Mouse (Mus musculus) forebrain, embryonic 12.5 days (tissue): ENCODE measurements at regions not wholly inside any gene's neighbourhood (a gene's known extent, or its start where the extent isn't known, plus 50 kb on each side); places are given as distances from the start of the nearest gene placed in this dataset.

ENCODE experiments used
- ATAC-seq: fragments of 200-750 bp; cut with Nextera tagmentation; 2 replicates; pipeline ENCODE4 v1.8.0; 2017; ENCODE audit warnings: moderate TSS enrichment; ENCODE audit not compliant: low FRiP score
- H3K27ac ChIP-seq: fragments of 300-500 bp; sonication (generic); 2 replicates; pipeline ENCODE4 v1.5.1; 2016; ENCODE audit warnings: mild to moderate bottlenecking
- H3K27me3 ChIP-seq: fragments of 300-500 bp; sonication (generic); 2 replicates; pipeline ENCODE4 v1.6.1; 2016; ENCODE audit warnings: mild to moderate bottlenecking
- H3K36me3 ChIP-seq: fragments of 300-500 bp; sonication (generic); replicated peaks from 2 replicates; pipeline ENCODE4 v1.6.1; 2016; ENCODE audit warnings: mild to moderate bottlenecking
- H3K4me1 ChIP-seq: fragments of 300-500 bp; sonication (generic); 2 replicates; pipeline ENCODE4 v1.6.1; 2016
- H3K4me2 ChIP-seq: fragments of 300-500 bp; sonication (generic); 2 replicates; pipeline ENCODE4 v1.6.1; 2016; ENCODE audit warnings: mild to moderate bottlenecking, moderate library complexity
- H3K4me3 ChIP-seq: fragments of 300-500 bp; sonication (generic); replicated peaks from 2 replicates; pipeline ENCODE4 v1.5.1; 2016; ENCODE audit warnings: mild to moderate bottlenecking
- H3K9ac ChIP-seq: fragments of 300-500 bp; sonication (generic); 2 replicates; pipeline ENCODE4 v1.6.1; 2016; ENCODE audit warnings: mild to moderate bottlenecking
- H3K9me3 ChIP-seq: fragments of 300-500 bp; sonication (generic); 2 replicates; pipeline ENCODE4 v1.6.1; 2016
- WGBS: fragments of 180-500 bp; shearing (Covaris S2); methylation state at CpG from one replicate; pipeline ENCODE4 v1.1.7; 2016; 5-methylcytosine and 5-hydroxymethylcytosine counted together

DNA sequence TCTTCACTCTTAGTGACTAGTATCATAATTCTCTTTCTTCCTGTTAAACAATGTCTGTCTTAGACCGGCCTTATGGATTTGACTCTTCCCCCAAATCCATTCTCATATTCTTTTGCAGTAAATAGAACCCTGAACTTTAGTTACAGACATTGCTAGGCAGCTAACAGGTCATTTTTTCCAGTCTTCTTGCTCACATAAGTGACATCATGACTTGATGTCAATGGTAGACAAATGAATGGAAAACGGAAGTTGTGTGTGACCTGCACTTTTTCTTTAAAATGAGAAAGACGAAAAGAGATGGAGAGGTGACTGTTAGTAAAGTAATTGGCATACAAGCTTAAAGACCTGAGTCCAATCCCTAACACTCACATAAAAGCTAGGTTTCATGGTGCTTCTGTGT, 118.2 kb upstream of the Atp2b1 start:
- Histone ChIP-seq H3K4me3 (no peak overlapping the region), H3K27me3 (no peaks in the 10 kb centered on the region), H3K4me2 (no peak overlapping the region), H3K27ac (no peak overlapping the region), H3K36me3 (no peaks in the 10 kb centered on the region), H3K4me1 (peaks cover 3% of the 10 kb centered on the region; the same call in 1 of the 2 replicates), H3K9me3 (no peaks in the 10 kb centered on the region), H3K9ac (no peak overlapping the region)
- 95% methylated on average over 3 of the region's 3 CpGs for WGBS
- no peak for ATAC-seq

DNA sequence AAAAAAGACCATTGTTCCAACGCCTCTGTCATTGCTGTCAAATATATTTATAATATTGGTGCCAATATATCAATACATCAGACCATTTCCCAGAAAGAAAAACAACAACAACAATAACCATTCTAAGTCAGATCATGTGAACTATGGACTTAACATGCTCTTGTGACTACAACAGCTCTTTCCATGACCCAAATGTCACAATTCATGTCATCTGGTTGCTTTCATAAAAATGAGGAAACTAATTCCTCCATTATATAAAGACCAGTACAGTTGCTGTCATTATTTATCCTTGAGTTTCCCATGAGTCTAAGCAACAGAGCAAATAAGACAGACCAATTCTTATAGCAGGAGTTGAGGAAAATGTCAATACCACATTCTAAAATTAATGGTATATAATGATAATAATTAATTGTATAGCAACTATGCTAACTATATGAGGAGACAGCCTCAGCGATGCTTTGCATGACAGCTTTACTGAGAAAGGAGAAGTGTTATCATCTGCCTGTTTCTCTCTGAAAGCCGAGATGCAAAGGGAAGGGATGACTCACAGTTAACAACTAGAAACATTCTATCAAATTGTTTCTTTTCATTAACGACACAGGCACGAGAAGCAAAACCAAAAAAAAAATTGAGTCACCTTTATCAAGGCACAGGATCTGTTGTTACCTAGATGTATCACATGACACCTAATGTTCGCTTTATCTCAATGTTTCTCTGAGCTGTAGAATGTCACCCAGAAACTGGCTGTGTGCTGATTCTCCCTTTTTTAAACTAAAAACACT, 115.4 kb upstream of the Atp2b1 start:
- ATAC-seq: no peak
- 91% methylated on average over 6 of the region's 6 CpGs for WGBS
- H3K27me3 ChIP-seq: no peaks in the 10 kb centered on the region
- H3K27ac ChIP-seq: no peak overlapping the region
- H3K9ac ChIP-seq: no peak overlapping the region
- H3K4me2 ChIP-seq: no peak overlapping the region
- no peaks in the 10 kb centered on the region for H3K9me3 ChIP-seq
- no peak overlapping the region for H3K4me3 ChIP-seq
- no peaks in the 10 kb centered on the region for H3K36me3 ChIP-seq
- H3K4me1 ChIP-seq: peaks cover 7% of the 10 kb centered on the region; the same call in 1 of the 2 replicates

DNA sequence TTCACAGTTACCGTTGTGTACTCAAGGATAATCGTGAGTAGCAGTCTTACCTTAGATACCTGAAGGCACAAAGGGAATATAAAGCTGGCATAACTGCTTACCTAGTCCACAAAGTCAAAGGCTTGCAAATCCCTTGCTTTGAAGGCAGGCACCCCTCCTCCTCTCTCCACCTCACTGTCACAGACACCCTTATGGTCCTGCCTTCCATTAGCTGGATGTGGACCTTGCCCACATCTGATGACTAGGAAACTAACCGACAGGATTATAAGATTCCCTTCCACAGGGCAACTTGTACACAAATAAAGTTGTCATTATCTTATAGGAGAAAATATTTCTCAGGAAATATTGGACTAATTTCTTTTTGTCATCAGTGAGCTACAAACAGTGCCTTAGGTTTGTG, 114.4 kb upstream of the Atp2b1 start:
- no peaks in the 10 kb centered on the region for H3K27me3 ChIP-seq
- H3K4me2 ChIP-seq: no peak overlapping the region
- peaks cover 7% of the 10 kb centered on the region; the same call in 1 of the 2 replicates for H3K4me1 ChIP-seq
- WGBS: 84% methylated on average over 3 of the region's 3 CpGs
- no peak for ATAC-seq
- H3K27ac ChIP-seq: no peak overlapping the region
- no peak overlapping the region for H3K4me3 ChIP-seq
- H3K9me3 ChIP-seq: no peaks in the 10 kb centered on the region
- H3K9ac ChIP-seq: no peak overlapping the region
- H3K36me3 ChIP-seq: no peaks in the 10 kb centered on the region

DNA sequence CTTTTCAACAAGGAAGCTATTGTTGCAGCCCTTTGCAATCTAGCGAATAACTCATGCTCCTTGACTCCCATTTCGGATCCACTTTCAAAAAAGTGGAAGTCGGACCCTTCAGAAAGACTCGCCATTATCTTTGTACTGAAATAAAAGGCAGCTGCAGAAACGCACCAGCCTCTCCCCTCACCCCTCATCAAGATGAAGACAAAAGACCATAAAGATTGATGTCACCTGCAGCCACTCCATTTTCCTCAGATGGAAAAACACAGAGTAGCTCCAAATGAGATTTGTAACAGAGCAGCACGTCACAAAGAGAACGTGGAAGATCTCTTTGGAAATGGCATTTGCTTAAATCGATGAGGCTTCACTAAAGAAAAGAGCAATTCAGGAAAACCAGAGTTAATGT, 113.3 kb upstream of the Atp2b1 start:
- no peak overlapping the region for H3K9ac ChIP-seq
- no peaks in the 10 kb centered on the region for H3K9me3 ChIP-seq
- H3K27ac ChIP-seq: no peak overlapping the region
- ATAC-seq: no peak
- H3K36me3 ChIP-seq: no peaks in the 10 kb centered on the region
- WGBS: 19% methylated on average over 8 of the region's 8 CpGs
- peaks cover 7% of the 10 kb centered on the region; the same call in 1 of the 2 replicates for H3K4me1 ChIP-seq
- no peaks in the 10 kb centered on the region for H3K27me3 ChIP-seq
- no peak overlapping the region for H3K4me2 ChIP-seq
- no peak overlapping the region for H3K4me3 ChIP-seq

DNA sequence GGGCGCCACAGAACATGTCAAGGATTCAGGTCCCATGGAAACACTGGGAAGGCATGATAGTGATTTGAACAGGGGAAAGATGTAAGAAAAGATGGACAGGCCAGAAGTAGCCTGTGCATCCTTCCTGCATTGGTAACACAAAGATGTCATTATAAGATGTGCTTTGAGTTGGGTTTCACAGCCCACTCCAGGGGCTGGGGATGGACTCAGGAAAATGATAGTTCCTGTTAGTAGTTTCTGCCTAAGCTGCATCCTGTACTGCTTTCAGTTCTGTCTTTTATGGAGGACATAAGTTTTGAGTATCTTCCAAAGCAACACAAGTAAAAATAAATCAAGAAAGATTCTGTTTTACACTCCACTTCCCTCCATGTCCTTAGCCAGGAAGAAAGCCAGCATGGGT, 109.2 kb upstream of the Atp2b1 start:
- Histone ChIP-seq H3K27ac (no peak overlapping the region), H3K4me1 (peaks cover 7% of the 10 kb centered on the region; the same call in 1 of the 2 replicates), H3K27me3 (no peaks in the 10 kb centered on the region), H3K4me2 (no peak overlapping the region), H3K4me3 (no peak overlapping the region), H3K9ac (no peak overlapping the region), H3K9me3 (no peaks in the 10 kb centered on the region), H3K36me3 (no peaks in the 10 kb centered on the region)
- WGBS: 93% methylated on average over 1 of the region's 1 CpGs
- no peak for ATAC-seq

DNA sequence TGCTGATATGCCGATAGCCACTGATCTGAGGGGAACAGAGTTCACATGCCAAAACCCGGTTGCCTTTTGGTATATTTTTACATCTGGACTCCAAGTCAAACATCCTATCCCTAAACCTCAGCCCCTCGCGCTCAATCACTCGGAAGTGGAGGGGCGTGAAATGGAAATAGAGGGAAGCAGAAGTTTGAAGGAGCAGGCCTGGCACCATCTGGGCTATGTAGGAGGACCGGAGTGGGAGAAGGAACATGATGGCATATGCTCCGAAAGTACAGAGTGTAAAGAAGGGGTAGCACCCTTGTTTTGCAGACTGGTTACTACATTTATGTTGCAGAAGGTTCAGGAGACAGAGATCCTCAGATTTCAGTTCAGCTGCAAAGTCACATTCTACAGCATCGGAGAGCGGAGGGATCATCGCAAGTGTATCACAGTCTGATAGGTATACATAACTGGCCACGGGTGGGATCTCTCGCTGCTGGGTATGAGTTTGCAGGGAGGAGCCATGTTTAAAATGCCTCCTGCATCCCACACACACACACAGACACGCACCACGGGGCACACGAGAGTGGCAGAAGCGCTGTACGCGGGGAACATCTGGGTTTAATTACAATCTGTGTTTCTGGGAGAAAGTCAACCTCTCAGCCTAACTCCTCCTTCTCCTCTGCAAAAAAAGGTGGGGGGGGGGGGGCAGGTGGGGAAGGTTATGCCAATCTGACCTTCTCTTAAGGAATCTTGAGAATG, 107.2 kb upstream of the Atp2b1 start:
- H3K27ac ChIP-seq: no peak overlapping the region
- no peak overlapping the region for H3K9ac ChIP-seq
- H3K4me1 ChIP-seq: no peaks in the 10 kb centered on the region
- ATAC-seq: no peak
- no peak overlapping the region for H3K4me3 ChIP-seq
- no peak overlapping the region for H3K4me2 ChIP-seq
- no peaks in the 10 kb centered on the region for H3K27me3 ChIP-seq
- no peaks in the 10 kb centered on the region for H3K9me3 ChIP-seq
- 87% methylated on average over 19 of the region's 19 CpGs for WGBS
- no peaks in the 10 kb centered on the region for H3K36me3 ChIP-seq

DNA sequence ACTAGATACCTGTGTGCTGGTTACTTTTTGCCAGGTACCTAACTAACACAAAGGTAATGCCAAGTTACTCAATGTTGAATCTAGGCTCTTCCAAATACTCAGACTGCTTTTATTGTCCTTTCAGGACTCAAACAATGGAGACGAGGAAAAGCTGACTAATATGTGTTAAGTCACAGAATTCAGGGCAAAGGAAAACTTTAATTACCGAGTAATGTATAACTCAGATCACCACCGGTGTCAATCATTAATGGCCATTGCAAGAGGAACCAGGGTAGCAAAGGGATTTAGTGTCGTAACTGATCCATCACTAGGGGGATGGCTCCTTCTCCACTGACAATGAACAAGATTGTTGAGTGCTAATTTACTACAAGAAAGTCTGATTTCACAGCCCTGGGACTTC, 105.6 kb upstream of the Atp2b1 start:
- no peaks in the 10 kb centered on the region for H3K4me1 ChIP-seq
- no peaks in the 10 kb centered on the region for H3K36me3 ChIP-seq
- no peak overlapping the region for H3K9ac ChIP-seq
- H3K27ac ChIP-seq: no peak overlapping the region
- no peak overlapping the region for H3K4me2 ChIP-seq
- H3K9me3 ChIP-seq: no peaks in the 10 kb centered on the region
- ATAC-seq: no peak
- H3K27me3 ChIP-seq: no peaks in the 10 kb centered on the region
- WGBS: 45% methylated on average over 4 of the region's 4 CpGs
- no peak overlapping the region for H3K4me3 ChIP-seq

DNA sequence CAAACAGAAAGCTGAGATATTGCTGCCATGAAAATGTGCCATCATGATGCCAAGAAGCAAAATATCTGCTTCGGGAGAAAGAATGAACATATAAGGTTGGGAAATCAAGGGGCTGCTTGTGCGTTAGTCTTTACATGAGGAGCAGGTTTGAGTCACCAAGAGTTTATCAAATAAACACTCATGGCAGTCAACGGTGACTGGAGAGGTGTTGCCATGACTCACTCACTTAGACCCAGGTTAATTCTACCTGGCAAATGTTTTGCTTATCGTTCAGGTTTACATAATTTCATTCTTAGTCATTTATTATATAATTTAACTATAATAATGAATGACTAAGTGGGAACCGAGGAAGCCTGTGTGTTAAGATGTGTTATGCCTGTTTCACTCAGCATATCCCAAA, 85.2 kb upstream of the Atp2b1 start:
- H3K27ac ChIP-seq: no peak overlapping the region
- H3K4me1 ChIP-seq: no peaks in the 10 kb centered on the region
- 97% methylated on average over 5 of the region's 5 CpGs for WGBS
- H3K27me3 ChIP-seq: no peaks in the 10 kb centered on the region
- no peak overlapping the region for H3K4me2 ChIP-seq
- no peak overlapping the region for H3K4me3 ChIP-seq
- no peaks in the 10 kb centered on the region for H3K9me3 ChIP-seq
- H3K36me3 ChIP-seq: no peaks in the 10 kb centered on the region
- no peak for ATAC-seq
- H3K9ac ChIP-seq: no peak overlapping the region

DNA sequence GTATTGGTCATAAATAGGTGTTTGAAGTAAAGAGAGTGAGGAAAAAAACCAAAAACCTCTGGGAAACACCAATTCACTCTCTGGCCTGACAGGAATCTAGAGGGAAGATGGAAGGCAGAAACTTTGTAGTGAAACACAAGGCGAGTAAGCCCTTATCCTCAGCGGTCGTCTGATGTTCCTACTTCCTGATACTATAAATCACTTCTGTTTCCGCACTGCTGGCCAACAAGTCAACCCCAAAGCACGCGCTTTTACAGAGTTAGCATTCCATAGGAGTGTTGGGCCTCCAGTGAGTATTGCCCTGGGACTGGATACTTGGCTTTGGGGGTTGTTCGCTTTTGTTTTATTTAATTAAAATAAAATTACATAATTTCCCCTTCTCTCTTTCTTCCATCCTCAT, 82.7 kb upstream of the Atp2b1 start:
- Histone ChIP-seq H3K9me3 (no peaks in the 10 kb centered on the region), H3K36me3 (no peaks in the 10 kb centered on the region), H3K4me2 (no peak overlapping the region), H3K27me3 (no peaks in the 10 kb centered on the region), H3K4me3 (no peak overlapping the region), H3K27ac (no peak overlapping the region), H3K4me1 (no peaks in the 10 kb centered on the region), H3K9ac (no peak overlapping the region)
- ATAC-seq: no peak
- WGBS: 89% methylated on average over 7 of the region's 7 CpGs

DNA sequence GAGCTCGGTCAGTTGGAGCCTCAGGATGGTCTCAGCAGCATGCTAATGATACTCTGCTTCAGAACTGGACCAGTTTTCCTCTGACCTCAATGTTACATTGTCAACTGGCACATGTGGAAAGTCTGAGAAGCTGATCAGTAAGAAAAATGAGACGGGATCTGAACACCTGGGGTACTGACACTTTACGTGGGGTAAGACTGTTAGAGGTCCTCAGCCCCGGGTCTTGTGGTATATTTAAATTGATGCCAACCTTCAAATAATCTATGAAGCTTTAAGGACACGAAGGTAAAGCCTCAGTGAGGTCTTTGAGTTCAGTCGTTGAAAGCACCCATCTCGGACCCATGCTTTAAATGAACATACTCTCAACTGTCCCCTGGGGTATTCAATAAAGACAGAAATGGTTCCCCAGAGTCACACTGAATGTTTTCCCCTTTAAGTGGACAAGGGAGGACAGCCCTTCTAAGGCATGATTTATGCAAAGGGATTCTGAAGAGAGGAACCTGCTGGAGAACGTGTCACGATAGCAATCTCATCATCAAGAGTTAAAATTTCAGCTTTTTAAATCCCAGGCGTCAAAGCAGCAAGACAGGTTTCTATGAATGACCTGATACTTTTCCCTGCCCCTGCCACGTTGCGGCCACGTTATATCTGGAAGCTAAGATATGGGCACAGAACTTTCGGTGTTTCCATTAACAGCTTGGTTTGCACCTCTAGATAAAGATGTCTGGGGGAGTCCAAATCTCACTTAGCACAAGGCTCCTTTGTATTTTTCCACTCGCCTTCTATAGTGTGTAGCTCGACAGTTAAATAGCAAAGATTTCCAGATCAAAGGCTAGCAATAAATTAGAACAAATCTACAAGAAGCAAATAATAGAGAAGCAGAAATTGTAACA, 76.7 kb upstream of the Atp2b1 start:
- Histone ChIP-seq H3K9ac (no peak overlapping the region), H3K4me3 (no peak overlapping the region), H3K27me3 (no peaks in the 10 kb centered on the region), H3K27ac (no peak overlapping the region), H3K9me3 (peaks cover 3% of the 10 kb centered on the region; the same call in 1 of the 2 replicates), H3K4me2 (no peak overlapping the region), H3K36me3 (no peaks in the 10 kb centered on the region), H3K4me1 (no peaks in the 10 kb centered on the region)
- no peak for ATAC-seq
- WGBS: 85% methylated on average over 16 of the region's 16 CpGs

DNA sequence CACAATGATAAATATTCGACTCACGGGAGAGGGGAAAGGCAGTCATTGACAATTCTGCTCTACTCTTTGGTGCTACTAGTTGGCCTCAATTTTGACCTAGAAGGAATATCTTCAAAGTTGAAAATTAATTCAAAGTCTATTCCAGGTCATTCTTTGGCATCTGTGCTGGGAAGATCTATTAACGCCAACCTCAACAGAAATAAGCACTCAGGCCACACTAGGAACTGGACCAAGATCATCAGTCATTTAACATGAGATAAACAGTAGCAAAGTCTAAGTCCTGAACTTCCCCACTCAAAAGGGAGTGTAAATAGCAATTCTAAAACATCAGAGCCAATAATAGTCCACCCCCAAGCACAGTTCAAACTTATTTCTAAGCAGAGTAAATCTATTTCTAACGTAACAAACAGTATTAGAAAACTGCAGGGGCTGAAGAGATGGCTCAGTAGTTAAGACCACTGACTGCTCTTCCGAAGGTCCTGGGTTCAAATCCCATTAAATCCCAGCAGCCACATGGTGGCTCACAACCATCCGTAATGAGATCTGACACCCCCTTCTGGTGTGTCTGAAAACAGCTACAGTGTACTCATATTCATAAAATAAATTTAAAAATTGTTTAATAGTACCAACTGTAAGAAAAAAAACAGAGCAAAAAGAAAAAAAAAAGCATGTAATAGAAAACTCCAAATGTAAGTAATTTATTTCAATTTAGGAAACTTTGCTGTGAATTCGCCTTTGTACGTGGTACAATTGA, 75.1 kb upstream of the Atp2b1 start:
- no peak overlapping the region for H3K9ac ChIP-seq
- no peaks in the 10 kb centered on the region for H3K36me3 ChIP-seq
- WGBS: 94% methylated on average over 8 of the region's 8 CpGs
- no peak overlapping the region for H3K4me2 ChIP-seq
- H3K4me1 ChIP-seq: no peaks in the 10 kb centered on the region
- H3K9me3 ChIP-seq: peaks cover 18% of the 10 kb centered on the region
- no peaks in the 10 kb centered on the region for H3K27me3 ChIP-seq
- ATAC-seq: no peak
- no peak overlapping the region for H3K27ac ChIP-seq
- no peak overlapping the region for H3K4me3 ChIP-seq

DNA sequence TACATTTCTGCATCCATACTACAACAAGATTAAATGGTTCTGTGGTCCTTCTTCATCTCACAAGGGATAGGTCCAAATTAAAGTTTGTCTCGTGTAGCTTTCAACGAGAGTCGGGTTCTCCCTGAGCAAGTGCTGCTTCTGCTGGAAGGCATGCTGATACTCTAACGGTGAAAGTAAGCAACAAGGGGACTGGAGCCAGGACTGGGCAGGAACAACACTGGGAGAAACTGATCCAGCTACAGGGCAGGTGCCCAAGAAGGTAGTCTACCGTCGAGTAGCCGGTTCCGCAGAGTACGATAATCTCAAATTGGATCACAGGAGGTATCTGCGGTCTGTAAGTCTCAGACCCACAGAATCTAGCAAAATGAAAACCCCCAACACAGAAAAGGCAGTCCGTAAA, 74.2 kb upstream of the Atp2b1 start:
- Histone ChIP-seq H3K9me3 (peaks cover 24% of the 10 kb centered on the region), H3K4me2 (no peak overlapping the region), H3K4me3 (no peak overlapping the region), H3K9ac (no peak overlapping the region), H3K27ac (no peak overlapping the region), H3K27me3 (no peaks in the 10 kb centered on the region), H3K36me3 (no peaks in the 10 kb centered on the region), H3K4me1 (no peaks in the 10 kb centered on the region)
- WGBS: 96% methylated on average over 11 of the region's 11 CpGs
- no peak for ATAC-seq
